Mouse (Mus musculus) intestine, embryonic 14.5 days (tissue): ENCODE results near the gene Atm. TPM values are rescaled to one million over a fixed set of nuclear protein-coding genes. Genes with fewer than 3 reads are reported as not detected.

Experiments used
- microRNA-seq: library from miRNA; unstranded; fragments of <30 nt; microRNA quantifications from one replicate; pipeline ENCODE4, GENCODE M21; 2016
- polyA plus RNA-seq: library from polyadenylated mRNA; unstranded; fragments of >200 nt; fragmentation: Nextera tagmentation; extraction: Ambion mirVana; gene quantifications from 2 replicates; pipeline ENCODE4 v1.2.1, GENCODE M21; 2014

Atm gene
- polyA plus RNA-seq, 1 experiment from 2014 or later = 16.4 TPM

Small RNA genes lying within 50 kb of the gene (microRNA-seq; reads per million reads assigned to microRNA genes)
- not detected for gene Mir130c

Other genes with a start within 250 kb of the Atm start
- 4.9 and 6.2 TPM in 2 replicates for gene Exph5, start 235.1 kb downstream of the Atm start, polyA plus RNA-seq
- 27.3 and 31.3 TPM in 2 replicates for gene Kdelc2, start 152.7 kb downstream of the Atm start, polyA plus RNA-seq
- gene 4930550C14Rik, start 134.4 kb downstream of the Atm start, polyA plus RNA-seq = 0.84 and 1.0 TPM in 2 replicates
- gene Npat, start 307 bp upstream of the Atm start, polyA plus RNA-seq = 22.4 and 22.8 TPM in 2 replicates
- gene Acat1, start 73.6 kb upstream of the Atm start, polyA plus RNA-seq = 122 and 131 TPM in 2 replicates
- gene Cul5, start 133.3 kb upstream of the Atm start, polyA plus RNA-seq = 38.8 and 40.3 TPM in 2 replicates
- gene Rab39, start 169.5 kb upstream of the Atm start, polyA plus RNA-seq = 0.90 and 1.3 TPM in 2 replicates
- 13.2 and 13.7 TPM in 2 replicates for gene Slc35f2, start 234.8 kb upstream of the Atm start, polyA plus RNA-seq